Mouse (Mus musculus): ENCODE data around the gene Gjd3. TPM values are rescaled to one million over a fixed set of nuclear protein-coding genes. Genes with fewer than 3 reads are reported as not detected.
A peak's percentile ranks its signal among the peaks of the same experiment; 100 is the strongest.

Gene Gjd3
- polyA plus RNA-seq, 1 experiment, result 2.9 TPM

- peak in 1 of 2 experiments; percentile 57 for DNase-seq (ENCODE audit: extremely low spot score in 1 of 2, low spot score in 1 of 2)
Measured at GRCm38 (mm10) chr11:98963191-98964021, 19.4 kb downstream of the Gjd3 start.

GRCm38 (mm10) chr11:98962421-98963095, 20.3 kb downstream of the Gjd3 start:
- no peak for DNase-seq (ENCODE audit: extremely low spot score in 1 of 2, low spot score in 1 of 2)

GRCm38 (mm10) chr11:98961766-98962165, 21.1 kb downstream of the Gjd3 start:
- no peak for DNase-seq (ENCODE audit: extremely low spot score in 1 of 2, low spot score in 1 of 2)

- no peak for DNase-seq (ENCODE audit: extremely low spot score in 1 of 2, low spot score in 1 of 2)
Measured at GRCm38 (mm10) chr11:98961051-98961592, 21.7 kb downstream of the Gjd3 start.

- DNase-seq (ENCODE audit: extremely low spot score in 1 of 2, low spot score in 1 of 2), result no peak
Measured at GRCm38 (mm10) chr11:98960313-98960906, 22.4 kb downstream of the Gjd3 start.

- DNase-seq (ENCODE audit: extremely low spot score in 1 of 2, low spot score in 1 of 2), result peak in 1 of 2 experiments; percentile 83
Measured at GRCm38 (mm10) chr11:98959437-98960312, 23.1 kb downstream of the Gjd3 start.

- no peak for DNase-seq (ENCODE audit: extremely low spot score in 1 of 2, low spot score in 1 of 2)
Measured at GRCm38 (mm10) chr11:98956340-98956739, 26.5 kb downstream of the Gjd3 start.

GRCm38 (mm10) chr11:98955707-98956235, 27.0 kb downstream of the Gjd3 start:
- no peak for DNase-seq (ENCODE audit: extremely low spot score in 1 of 2, low spot score in 1 of 2)

GRCm38 (mm10) chr11:98954801-98955706, 27.8 kb downstream of the Gjd3 start:
- peak in 1 of 2 experiments; percentile 5 for DNase-seq (ENCODE audit: extremely low spot score in 1 of 2, low spot score in 1 of 2)

- DNase-seq (ENCODE audit: extremely low spot score in 1 of 2, low spot score in 1 of 2), result peak in 1 of 2 experiments; percentile 64
Measured at GRCm38 (mm10) chr11:98954373-98954772, 28.4 kb downstream of the Gjd3 start.

GRCm38 (mm10) chr11:98953835-98954320, 28.9 kb downstream of the Gjd3 start:
- no peak for DNase-seq (ENCODE audit: extremely low spot score in 1 of 2, low spot score in 1 of 2)

- no peak for DNase-seq (ENCODE audit: extremely low spot score in 1 of 2, low spot score in 1 of 2)
Measured at GRCm38 (mm10) chr11:98953361-98953760, 29.5 kb downstream of the Gjd3 start.

GRCm38 (mm10) chr11:98952736-98953135, 30.1 kb downstream of the Gjd3 start:
- no peak for DNase-seq (ENCODE audit: extremely low spot score in 1 of 2, low spot score in 1 of 2)

- no peak for DNase-seq (ENCODE audit: extremely low spot score in 1 of 2, low spot score in 1 of 2)
Measured at GRCm38 (mm10) chr11:98952111-98952510, 30.7 kb downstream of the Gjd3 start.

GRCm38 (mm10) chr11:98951026-98951906, 31.6 kb downstream of the Gjd3 start:
- peak in 1 of 2 experiments; percentile 55 for DNase-seq (ENCODE audit: extremely low spot score in 1 of 2, low spot score in 1 of 2)

- DNase-seq (ENCODE audit: extremely low spot score in 1 of 2, low spot score in 1 of 2), result no peak
Measured at GRCm38 (mm10) chr11:98950484-98950883, 32.3 kb downstream of the Gjd3 start.

GRCm38 (mm10) chr11:98949958-98950460, 32.8 kb downstream of the Gjd3 start:
- DNase-seq (ENCODE audit: extremely low spot score in 1 of 2, low spot score in 1 of 2), result peak in 1 of 2 experiments; percentile 3
